Mouse (Mus musculus) MEL (cell line): ENCODE data around the gene Zgpat. TPM values are rescaled to one million over a fixed set of nuclear protein-coding genes. Genes with fewer than 3 reads are reported as not detected.

Experiments
- DNase-seq: peaks from one replicate; pipeline ENCODE4 v3.0.0; 2011; ENCODE audit warnings: low read depth, low spot score
- H3K27ac ChIP-seq: 2 replicates; pipeline ENCODE4 v1.5.1; 2012; ENCODE audit warnings: low read depth, mild to moderate bottlenecking, control low read depth, low read length, moderate library complexity; ENCODE audit not compliant: control insufficient read depth
- H3K27me3 ChIP-seq, 2 experiments: fragments of 150-350 bp in 1 of 2; sonication (generic) in 1 of 2; 2 replicates each; pipeline ENCODE4 v1.6.1; 2012; ENCODE audit warnings: low read length in 2 of 2, mild to moderate bottlenecking in 2 of 2, improper control_type of control experiment in 1 of 2, moderate library complexity in 1 of 2; ENCODE audit not compliant: insufficient read depth in 2 of 2, control insufficient read depth in 1 of 2
- H3K36me3 ChIP-seq, 2 experiments: 2 replicates each; pipeline ENCODE4 v1.6.1; 2012 to 2014; ENCODE audit warnings: low read length in 2 of 2, improper control_type of control experiment in 1 of 2, inconsistent platforms in 1 of 2, mild to moderate bottlenecking in 1 of 2; ENCODE audit not compliant: insufficient read depth in 2 of 2, control insufficient read depth in 1 of 2
- H3K4me1 ChIP-seq, 2 experiments: fragments of 150-350 bp in 1 of 2; sonication (generic) in 1 of 2; 2 replicates each; pipeline ENCODE4 v1.6.1; 2012; ENCODE audit warnings: low read length in 2 of 2, improper control_type of control experiment in 1 of 2, mild to moderate bottlenecking in 1 of 2; ENCODE audit not compliant: insufficient read depth in 2 of 2, control insufficient read depth in 1 of 2
- H3K4me3 ChIP-seq, 2 experiments: fragments of 150-350 bp in 1 of 2; sonication (generic) in 1 of 2; 2 replicates each; pipeline ENCODE4 v1.5.1; 2012; ENCODE audit warnings: low read depth in 2 of 2, low read length in 2 of 2, mild to moderate bottlenecking in 2 of 2, moderate library complexity in 2 of 2, control low read depth in 1 of 2, improper control_type of control experiment in 1 of 2; ENCODE audit not compliant: control insufficient read depth in 1 of 2, insufficient read depth in 1 of 2
- H3K79me2 ChIP-seq: 2 replicates; pipeline ENCODE4 v1.6.1; 2012; ENCODE audit warnings: mild to moderate bottlenecking, low read length, moderate library complexity; ENCODE audit not compliant: control insufficient read depth, poor library complexity, insufficient read depth
- H3K9ac ChIP-seq: 2 replicates; pipeline ENCODE4 v1.6.1; 2012; ENCODE audit warnings: low read depth, mild to moderate bottlenecking, control low read depth, low read length, moderate library complexity; ENCODE audit not compliant: control insufficient read depth, poor library complexity, severe bottlenecking
- H3K9me3 ChIP-seq: fragments of 150-350 bp; sonication (generic); replicated peaks from 2 replicates; pipeline ENCODE4 v1.6.1; 2012; ENCODE audit warnings: mild to moderate bottlenecking, low read length, improper control_type of control experiment, moderate library complexity; ENCODE audit not compliant: insufficient read depth
- BHLHE40 ChIP-seq: IDR thresholded peaks from 2 replicates; pipeline ENCODE4 v1.6.1; 2012; ENCODE audit warnings: low read depth, mild to moderate bottlenecking, inconsistent platforms, low read length, improper control_type of control experiment, borderline replicate concordance
- CHD1 ChIP-seq: IDR thresholded peaks from 2 replicates; pipeline ENCODE4 v1.6.1; 2012; ENCODE audit warnings: low read depth, mild to moderate bottlenecking, inconsistent platforms, low read length, improper control_type of control experiment
- E2F4 ChIP-seq: IDR thresholded peaks from 2 replicates; pipeline ENCODE4 v1.6.1; 2011; ENCODE audit warnings: low read depth, low read length, improper control_type of control experiment, borderline replicate concordance
- ELF1 ChIP-seq: IDR thresholded peaks from 2 replicates; pipeline ENCODE4 v1.6.1; 2014; ENCODE audit warnings: low read depth, mild to moderate bottlenecking, inconsistent platforms, low read length, improper control_type of control experiment, moderate library complexity
- EP300 ChIP-seq, 2 experiments: IDR thresholded peaks; 2 replicates each; pipeline ENCODE4 v1.6.1; 2011; ENCODE audit warnings: improper control_type of control experiment in 2 of 2, low read length in 2 of 2, low read depth in 1 of 2, mild to moderate bottlenecking in 1 of 2
- GATA1 ChIP-seq: IDR thresholded peaks from 2 replicates; pipeline ENCODE4 v1.6.1; 2011; ENCODE audit warnings: low read depth, low read length, improper control_type of control experiment
- KAT2A ChIP-seq: conservative IDR thresholded peaks from 2 replicates; pipeline ENCODE4 v1.6.1; 2012; ENCODE audit warnings: low read depth, low read length, improper control_type of control experiment, inconsistent platforms
- MAFK ChIP-seq: IDR thresholded peaks from 2 replicates; pipeline ENCODE4 v1.6.1; 2011; ENCODE audit warnings: low read depth, mild to moderate bottlenecking, low read length, improper control_type of control experiment, borderline replicate concordance
- MAX ChIP-seq: IDR thresholded peaks from 2 replicates; pipeline ENCODE4 v1.6.1; 2011; ENCODE audit warnings: low read length, improper control_type of control experiment
- MAZ ChIP-seq: IDR thresholded peaks from 2 replicates; pipeline ENCODE4 v1.6.1; 2012; ENCODE audit warnings: low read depth, mild to moderate bottlenecking, inconsistent platforms, low read length, improper control_type of control experiment
- MYB ChIP-seq: IDR thresholded peaks from 2 replicates; pipeline ENCODE4 v1.6.1; 2011; ENCODE audit warnings: mild to moderate bottlenecking, low read depth, low read length, improper control_type of control experiment
- MYC ChIP-seq: IDR thresholded peaks from 2 replicates; pipeline ENCODE4 v1.6.1; 2011; ENCODE audit warnings: low read depth, mild to moderate bottlenecking, low read length, improper control_type of control experiment, moderate library complexity
- NELFE ChIP-seq: IDR thresholded peaks from 2 replicates; pipeline ENCODE4 v1.6.1; 2011; ENCODE audit warnings: low read depth, low read length, improper control_type of control experiment
- POLR2A ChIP-seq, 2 experiments: IDR thresholded peaks; 2 replicates each; pipeline ENCODE4 v1.6.1; 2011 to 2012; ENCODE audit warnings: low read length in 2 of 2, mild to moderate bottlenecking in 2 of 2, control low read depth in 1 of 2, improper control_type of control experiment in 1 of 2, low read depth in 1 of 2, moderate library complexity in 1 of 2; ENCODE audit not compliant: control insufficient read depth in 1 of 2, insufficient read depth in 1 of 2, poor library complexity in 1 of 2
- SIN3A ChIP-seq: IDR thresholded peaks from 2 replicates; pipeline ENCODE4 v1.6.1; 2012; ENCODE audit warnings: low read length, improper control_type of control experiment, inconsistent platforms
- SMC3 ChIP-seq: IDR thresholded peaks from 2 replicates; pipeline ENCODE4 v1.6.1; 2011; ENCODE audit warnings: low read depth, low read length, improper control_type of control experiment
- TAL1 ChIP-seq: IDR thresholded peaks from 2 replicates; pipeline ENCODE4 v1.6.1; 2012; ENCODE audit warnings: mild to moderate bottlenecking, inconsistent platforms, low read length, moderate library complexity, mixed read lengths
- TCF12 ChIP-seq: IDR thresholded peaks from 2 replicates; pipeline ENCODE4 v1.6.1; 2014; ENCODE audit warnings: low read depth, mild to moderate bottlenecking, inconsistent platforms, low read length, improper control_type of control experiment, moderate library complexity
- UBTF ChIP-seq: IDR thresholded peaks from 2 replicates; pipeline ENCODE4 v1.6.1; 2012; ENCODE audit warnings: low read depth, mild to moderate bottlenecking, inconsistent platforms, low read length, improper control_type of control experiment, moderate library complexity, borderline replicate concordance; ENCODE audit not compliant: insufficient read depth
- ZC3H11A ChIP-seq: IDR thresholded peaks from 2 replicates; pipeline ENCODE4 v1.6.1; 2012; ENCODE audit warnings: low read depth, mild to moderate bottlenecking, inconsistent platforms, low read length, improper control_type of control experiment
- ZKSCAN1 ChIP-seq: IDR thresholded peaks from 2 replicates; pipeline ENCODE4 v1.6.1; 2012; ENCODE audit warnings: low read depth, mild to moderate bottlenecking, inconsistent platforms, low read length, improper control_type of control experiment, moderate library complexity
- ZMIZ1 ChIP-seq: IDR thresholded peaks from 2 replicates; pipeline ENCODE4 v1.6.1; 2012; ENCODE audit warnings: low read depth, mild to moderate bottlenecking, inconsistent platforms, low read length, improper control_type of control experiment, moderate library complexity
- polyA plus RNA-seq, 2 experiments: library from polyadenylated mRNA; stranded (reverse) in 1 of 2; unstranded in 1 of 2; fragments of >175 nt in 1 of 2; fragments of >200 nt in 1 of 2; gene quantifications; 2 replicates each; pipeline versions ENCODE4 v1.2.1 to v1.2.4; 2012; ENCODE audit warnings: low replicate concordance in 2 of 2, low read depth in 1 of 2; ENCODE audit not compliant: insufficient read length in 2 of 2, insufficient read depth in 1 of 2, missing spikeins in 1 of 2
- total RNA-seq: library from RNA; depleted of rRNA; stranded (reverse); fragments of 300-350 nt; gene quantifications from 2 replicates; pipeline ENCODE4 v1.2.3, GENCODE M21; 2012

The Zgpat gene
- total and polyA plus RNA-seq, 3 experiments, result 28.0 to 30.7 TPM; not detected in 1

DNA sequence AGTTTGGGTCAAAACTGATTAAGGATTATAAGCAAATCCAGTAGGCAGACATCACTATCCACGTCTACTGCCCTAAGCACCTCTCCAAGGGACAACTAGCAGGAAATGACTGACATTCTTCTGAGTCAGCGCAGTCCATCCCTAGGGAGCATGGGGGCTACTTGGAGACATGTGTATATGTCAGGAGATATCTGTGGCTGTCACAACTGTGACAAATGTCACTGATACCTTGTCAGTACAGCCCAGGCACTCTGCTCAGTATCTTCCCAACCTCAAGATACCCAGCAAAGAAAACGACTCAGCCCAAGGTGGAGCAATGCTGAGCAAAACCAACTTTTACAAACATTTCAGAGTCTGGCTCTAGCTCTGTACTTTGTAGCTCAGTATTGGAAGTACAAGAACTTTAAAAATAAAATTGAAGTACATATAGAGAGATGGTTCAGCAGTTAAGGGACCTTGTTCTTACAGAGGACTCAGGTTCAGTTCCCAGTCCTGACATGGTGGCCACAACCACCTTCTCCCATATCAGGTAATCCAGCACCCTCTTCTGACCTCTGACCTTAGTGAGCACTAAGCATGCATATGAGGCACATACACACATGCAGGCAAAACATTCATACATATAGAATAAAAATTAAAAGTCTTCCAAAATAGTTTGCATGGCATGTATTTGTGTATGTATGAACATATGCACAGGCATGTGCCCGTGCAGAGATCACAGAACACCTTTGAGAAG lies 56.3 kb downstream of the Zgpat start:
- Histone ChIP-seq H3K9ac (no peak overlapping the region), H3K4me3 (no peak overlapping the region), H3K4me1 (peaks cover 0 to 20% of the 10 kb centered on the region in 2 experiments; a peak in 2 of 4 replicates), H3K79me2 (no peaks in the 10 kb centered on the region), H3K9me3 (no peaks in the 10 kb centered on the region), H3K27ac (no peak overlapping the region), H3K27me3 (no peaks in the 10 kb centered on the region; a peak in 1 of 4 replicates), H3K36me3 (peaks cover 0 to 3% of the 10 kb centered on the region in 2 experiments; a peak in 2 of 4 replicates)
- peak; percentile 23 for DNase-seq
- TF ChIP-seq ZMIZ1, result no peak
- TF ChIP-seq CHD1, result no peak
- no peak for TF ChIP-seq NELFE
- TF ChIP-seq MAZ, result no peak
- no peak for TF ChIP-seq SMC3
- TF ChIP-seq ZKSCAN1, result no peak
- TF ChIP-seq MAFK, result no peak
- peak; percentile 53 to 71 for TF ChIP-seq EP300 (IDR thresholded peaks at IDR 0.05; ENCODE audit: low read depth in 1 of 2, low read length in 2 of 2)
- TF ChIP-seq MYC, result no peak
- no peak for TF ChIP-seq MAX
- no peak for TF ChIP-seq SIN3A
- peak; percentile 54 for TF ChIP-seq GATA1
- no peak for TF ChIP-seq MYB
- no peak for TF ChIP-seq E2F4
- no peak for TF ChIP-seq POLR2A (IDR thresholded peaks at IDR 0.05; ENCODE audit: control insufficient read depth in 1 of 2, insufficient read depth in 1 of 2, low read depth in 1 of 2, low read length in 2 of 2, poor library complexity in 1 of 2)
- TF ChIP-seq ELF1, result no peak
- no peak for TF ChIP-seq UBTF
- TF ChIP-seq TAL1, result peak; percentile 51
- peak; percentile 71 for TF ChIP-seq TCF12
- no peak for TF ChIP-seq BHLHE40
- TF ChIP-seq ZC3H11A, result no peak
- TF ChIP-seq KAT2A, result no peak
